Comparison of ENCODE assay signal across 26 mouse cellular contexts in genomic region chr5:111191972-111192371, GRCm38 (mm10).
DNase-seq lines count a peak whose midpoint lies in the region; ATAC-seq lines count a peak whose summit lies in the region.
"Had no signal": no experiment of that assay in that cellular context is flagged by ENCODE, and none has a peak within 500 bp of the region (broad histone marks: within the 10 kb centered on the region; RNA-seq: fewer than 3 reads in every experiment).

No protein-coding gene starts in this region.

- DNase-seq in liver, embryonic 13.5 days: no peak
- DNase-seq in liver, embryonic 11.5 days (ENCODE audit: low spot score): no peak
- DNase-seq in embryonic facial prominence, embryonic 10.5 days (ENCODE audit: low spot score): no peak
- no peak for DNase-seq in frontal cortex, postnatal 36 days (ENCODE audit: low spot score in 2 of 2)
- DNase-seq: adrenal gland, adult 8-10 months; adrenal gland, postnatal 25 days; cerebellum, adult 2 months; cerebellum, adult 9-11 months; cerebellum, postnatal 25 days; gastrocnemius, postnatal 10 days; gastrocnemius, postnatal 36 days; heart, adult 11 months; heart, postnatal 10 days; heart, postnatal 36 days had no signal

- H3K27ac ChIP-seq in liver, embryonic 13.5 days: no peak overlapping the region
- H3K27ac ChIP-seq in liver, embryonic 11.5 days (ENCODE audit: low read depth, low read length): no peak overlapping the region
- H3K27ac ChIP-seq in embryonic facial prominence, embryonic 10.5 days (replicated peaks): peak overlapping the region; percentile 37; the same call in 1 of the 2 replicates
- H3K27ac ChIP-seq: embryonic facial prominence, embryonic 13.5 days; forebrain, embryonic 12.5 days; forebrain, embryonic 15.5 days; heart, embryonic 15.5 days; hindbrain, embryonic 13.5 days had no signal

- ATAC-seq in liver, embryonic 13.5 days (ENCODE audit: low read depth): 0 out of 2 replicates have a peak, but pooled peaks have one; percentile 31
- no peak for ATAC-seq in liver, embryonic 11.5 days (replicated peaks; ENCODE audit: low FRiP score)
- peak; percentile 66 for ATAC-seq in granulocyte monocyte progenitor cell, adult 5-6 weeks (replicated peaks; ENCODE audit: poor library complexity, severe bottlenecking)
- peak; percentile 54 for ATAC-seq in megakaryocyte progenitor cell, adult 5-6 weeks (replicated peaks; ENCODE audit: poor library complexity)
- ATAC-seq: CD4-positive, CD25-positive, alpha-beta regulatory T cell, adult 4 months; forebrain, embryonic 15.5 days; hindbrain, embryonic 16.5 days had no signal

- no peak overlapping the region for H3K4me2 ChIP-seq in liver, embryonic 13.5 days
- H3K4me2 ChIP-seq in liver, embryonic 11.5 days: no peak overlapping the region
- H3K4me2 ChIP-seq: embryonic facial prominence, embryonic 13.5 days; forebrain, embryonic 12.5 days; forebrain, embryonic 15.5 days; heart, embryonic 12.5 days; heart, embryonic 15.5 days; hindbrain, embryonic 13.5 days had no signal

- H3K9ac ChIP-seq in liver, embryonic 13.5 days: no peak overlapping the region
- H3K9ac ChIP-seq in liver, embryonic 11.5 days (ENCODE audit: low read depth, low read length): no peak overlapping the region
- H3K9ac ChIP-seq: embryonic facial prominence, embryonic 13.5 days; forebrain, embryonic 12.5 days; forebrain, embryonic 15.5 days; heart, embryonic 15.5 days; hindbrain, embryonic 13.5 days had no signal

- H3K9me3 ChIP-seq in liver, embryonic 13.5 days (replicated peaks): no peaks in the 10 kb centered on the region
- H3K9me3 ChIP-seq in liver, embryonic 11.5 days (ENCODE audit: control insufficient read depth, low read length): no peaks in the 10 kb centered on the region
- no peaks in the 10 kb centered on the region for H3K9me3 ChIP-seq in embryonic facial prominence, embryonic 10.5 days
- H3K9me3 ChIP-seq: embryonic facial prominence, embryonic 13.5 days; forebrain, embryonic 12.5 days; forebrain, embryonic 15.5 days; heart, embryonic 12.5 days; heart, embryonic 15.5 days; hindbrain, embryonic 10.5 days; hindbrain, embryonic 13.5 days had no signal

- H3K4me1 ChIP-seq in liver, embryonic 13.5 days (replicated peaks): peaks cover 9% of the 10 kb centered on the region
- no peaks in the 10 kb centered on the region for H3K4me1 ChIP-seq in liver, embryonic 11.5 days (replicated peaks; ENCODE audit: control insufficient read depth, insufficient read depth, low read length)
- peaks cover 46% of the 10 kb centered on the region for H3K4me1 ChIP-seq in embryonic facial prominence, embryonic 10.5 days

- H3K27me3 ChIP-seq in liver, embryonic 13.5 days: no peaks in the 10 kb centered on the region
- no peaks in the 10 kb centered on the region for H3K27me3 ChIP-seq in liver, embryonic 11.5 days (replicated peaks; ENCODE audit: control insufficient read depth, insufficient read depth, low read length)
- H3K27me3 ChIP-seq in embryonic facial prominence, embryonic 10.5 days (replicated peaks; ENCODE audit: low read depth, poor library complexity, severe bottlenecking): no peaks in the 10 kb centered on the region
- H3K27me3 ChIP-seq: embryonic facial prominence, embryonic 13.5 days; forebrain, embryonic 15.5 days; hindbrain, embryonic 13.5 days had no signal

- no peaks in the 10 kb centered on the region for H3K36me3 ChIP-seq in liver, embryonic 13.5 days
- no peaks in the 10 kb centered on the region for H3K36me3 ChIP-seq in liver, embryonic 11.5 days (ENCODE audit: control insufficient read depth, insufficient read depth, low read length)
- no peaks in the 10 kb centered on the region for H3K36me3 ChIP-seq in embryonic facial prominence, embryonic 10.5 days (replicated peaks)
- H3K36me3 ChIP-seq: embryonic facial prominence, embryonic 13.5 days; forebrain, embryonic 12.5 days; forebrain, embryonic 15.5 days; heart, embryonic 12.5 days; heart, embryonic 15.5 days; hindbrain, embryonic 10.5 days; hindbrain, embryonic 13.5 days had no signal

- H3K4me3 ChIP-seq in liver, embryonic 13.5 days (replicated peaks): no peak overlapping the region
- no peak overlapping the region for H3K4me3 ChIP-seq in liver, embryonic 11.5 days (ENCODE audit: low read depth, low read length)
- H3K4me3 ChIP-seq in embryonic facial prominence, embryonic 10.5 days: no peak overlapping the region
- H3K4me3 ChIP-seq: embryonic facial prominence, embryonic 13.5 days; erythroblast, embryonic 14.5 days; forebrain, embryonic 12.5 days; forebrain, embryonic 15.5 days; heart, embryonic 12.5 days; heart, embryonic 15.5 days; hindbrain, embryonic 10.5 days; hindbrain, embryonic 13.5 days had no signal

- WGBS in liver, embryonic 13.5 days (ENCODE audit: insufficient replicate concordance): 61% methylated on average over 9 of the region's 9 CpGs
- WGBS in liver, embryonic 11.5 days: 73% methylated on average over 9 of the region's 9 CpGs
- WGBS in embryonic facial prominence, embryonic 10.5 days: 87% methylated on average over 9 of the region's 9 CpGs
